In genomic region chr13:88929626-88930025, GRCm38 (mm10) we compare ENCODE assay signal across 23 mouse cellular contexts.
"Had no signal": no experiment of that assay in that cellular context is flagged by ENCODE, and none has a peak within 500 bp of the region (broad histone marks: within the 10 kb centered on the region; RNA-seq: fewer than 3 reads in every experiment).

No protein-coding gene starts in this region.

- H3K27ac ChIP-seq: kidney, embryonic 15.5 days; limb, embryonic 10.5 days; limb, embryonic 13.5 days; liver, embryonic 12.5 days; liver, embryonic 15.5 days; lung, embryonic 15.5 days; midbrain, embryonic 15.5 days; neural tube, embryonic 13.5 days; stomach, postnatal 0 days had no signal

- H3K9me3 ChIP-seq: kidney, embryonic 15.5 days; limb, embryonic 10.5 days; limb, embryonic 13.5 days; liver, embryonic 12.5 days; liver, embryonic 15.5 days; lung, embryonic 15.5 days; midbrain, embryonic 15.5 days; neural tube, embryonic 13.5 days had no signal

- ATAC-seq: liver, embryonic 12.5 days; midbrain, embryonic 15.5 days had no signal

- H3K27me3 ChIP-seq: kidney, embryonic 15.5 days; limb, embryonic 13.5 days; liver, embryonic 12.5 days; liver, embryonic 15.5 days; lung, embryonic 15.5 days; midbrain, embryonic 15.5 days; neural tube, embryonic 13.5 days had no signal

- DNase-seq: kidney, adult 8-10 months; kidney, postnatal 10 days; kidney, postnatal 36 days; layer of hippocampus, adult 9-11 months; liver; lung, adult 18-20 months; lung, postnatal 10 days; lung, postnatal 36 days; retina, postnatal 1 day; right cerebral cortex, postnatal 4 days; thymus, adult 2 months; thymus, postnatal 25 days had no signal

- H3K36me3 ChIP-seq: kidney, embryonic 15.5 days; limb, embryonic 10.5 days; limb, embryonic 13.5 days; liver, embryonic 12.5 days; liver, embryonic 15.5 days; lung, embryonic 15.5 days; midbrain, embryonic 15.5 days; neural tube, embryonic 13.5 days had no signal

- H3K4me2 ChIP-seq: kidney, embryonic 15.5 days; limb, embryonic 13.5 days; liver, embryonic 12.5 days; liver, embryonic 15.5 days; lung, embryonic 15.5 days; midbrain, embryonic 11.5 days; midbrain, embryonic 15.5 days; neural tube, embryonic 13.5 days had no signal

- H3K4me3 ChIP-seq: kidney, embryonic 15.5 days; limb, embryonic 10.5 days; limb, embryonic 13.5 days; liver, embryonic 12.5 days; liver, embryonic 15.5 days; lung, embryonic 15.5 days; midbrain, embryonic 15.5 days; myocyte; neural tube, embryonic 13.5 days had no signal

- H3K4me1 ChIP-seq: kidney, embryonic 15.5 days; limb, embryonic 10.5 days; limb, embryonic 13.5 days; liver, embryonic 12.5 days; liver, embryonic 15.5 days; lung, embryonic 15.5 days; midbrain, embryonic 15.5 days; neural tube, embryonic 13.5 days had no signal

- H3K9ac ChIP-seq: kidney, embryonic 15.5 days; limb, embryonic 13.5 days; liver, embryonic 12.5 days; liver, embryonic 15.5 days; lung, embryonic 15.5 days; midbrain, embryonic 15.5 days; neural tube, embryonic 13.5 days had no signal
